Mouse (Mus musculus) Muller cell, postnatal 12 days (primary cell): ENCODE data around the gene Gk5.

Experiments used
- DNase-seq: peaks from one replicate; pipeline ENCODE4 v3.0.0-alpha.2; 2015; ENCODE audit errors: inconsistent ontology term

The Gk5 gene

GRCm38 (mm10) chr9:96223302-96223701, 104.1 kb downstream of the Gk5 start:
- no peak for DNase-seq

DNA sequence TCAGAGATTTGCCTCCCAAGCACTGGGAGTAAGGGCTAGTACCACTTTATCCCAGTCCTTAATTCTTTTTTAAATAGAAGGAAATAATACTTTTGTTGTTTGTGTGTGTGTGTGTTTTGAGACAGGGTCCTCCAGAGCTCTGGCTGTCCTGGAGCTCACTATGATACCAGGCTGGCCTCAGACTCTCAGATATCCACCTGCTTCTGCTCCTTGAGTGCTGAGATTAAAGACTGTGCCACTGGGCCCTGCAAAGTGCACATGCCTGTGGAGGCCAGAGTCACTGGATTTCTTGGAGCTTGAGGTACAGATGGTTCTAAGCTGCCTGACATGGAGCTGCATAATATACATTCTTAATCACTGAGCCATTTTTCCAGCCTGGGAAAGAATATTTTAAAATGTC, 109.1 kb downstream of the Gk5 start:
- DNase-seq, result no peak

GRCm38 (mm10) chr9:96230271-96230670, 111.1 kb downstream of the Gk5 start:
- no peak for DNase-seq
